Mouse (Mus musculus) G1E (cell line): ENCODE results near the gene Psme4.

ENCODE experiments used
- CTCF ChIP-seq: IDR thresholded peaks from 2 replicates; pipeline ENCODE4 v1.5.1; 2012; ENCODE audit warnings: low read depth, low read length, inconsistent platforms, mixed read lengths
- GATA1 ChIP-seq: IDR thresholded peaks from 2 replicates; pipeline ENCODE4 v1.6.1; 2012; ENCODE audit warnings: borderline replicate concordance, low read length, inconsistent platforms, mixed read lengths
- GATA2 ChIP-seq: IDR thresholded peaks from 2 replicates; pipeline ENCODE4 v1.6.1; 2012; ENCODE audit warnings: low read depth, low read length, inconsistent platforms, borderline replicate concordance
- TAL1 ChIP-seq: conservative IDR thresholded peaks from 2 replicates; pipeline ENCODE4 v1.6.1; 2012; ENCODE audit warnings: low read depth, low read length, inconsistent platforms, mixed read lengths

- no peak for TF ChIP-seq CTCF
- no peak for TF ChIP-seq GATA2
- no peak for TF ChIP-seq TAL1
- TF ChIP-seq GATA1, result no peak
These were observed 1.4 kb downstream of the Psme4 start for GRCm38 (mm10) chr11:30772777-30773417.
